In genomic region chr11:50326302-50326966, GRCm38 (mm10) we compare ENCODE assay signal across 8 mouse cellular contexts. TPM values are rescaled to one million over a fixed set of nuclear protein-coding genes. Genes with fewer than 3 reads are reported as not detected.
A peak's percentile ranks its signal among the peaks of the same experiment; 100 is the strongest.
DNase-seq lines count a peak whose midpoint lies in the region; ATAC-seq and TF ChIP-seq lines count a peak whose summit lies in the region.

No protein-coding gene starts in this region.

- H3K27me3 ChIP-seq in testis, adult 2 months (ENCODE audit: control insufficient read depth, insufficient read depth, low read length): no peaks in the 10 kb centered on the region
- no peaks in the 10 kb centered on the region for H3K27me3 ChIP-seq in limb, embryonic 15.5 days

- H3K4me2 ChIP-seq in limb, embryonic 15.5 days: peak overlapping the region; percentile 59

- no peak for ATAC-seq in limb, embryonic 15.5 days (ENCODE audit: insufficient number of reproducible peaks, low FRiP score, low TSS enrichment, low read depth)

- peaks cover 4% of the 10 kb centered on the region; the same call in 1 of the 2 replicates for H3K4me1 ChIP-seq in testis, adult 2 months (ENCODE audit: control insufficient read depth, insufficient read depth, low read length)
- H3K4me1 ChIP-seq in limb, embryonic 15.5 days: peaks cover 10% of the 10 kb centered on the region; the same call in 1 of the 2 replicates

- H3K9me3 ChIP-seq in limb, embryonic 15.5 days: no peaks in the 10 kb centered on the region

- peak overlapping the region; percentile 98 for H3K27ac ChIP-seq in testis, adult 2 months (ENCODE audit: control insufficient read depth, insufficient read depth, low read depth, low read length)
- H3K27ac ChIP-seq in limb, embryonic 15.5 days: peak overlapping the region; percentile 84

- WGBS in limb, embryonic 15.5 days: 3% methylated on average over 7 of the region's 7 CpGs

- no peaks in the 10 kb centered on the region for H3K36me3 ChIP-seq in testis, adult 2 months (ENCODE audit: control insufficient read depth, insufficient read depth, low read length)
- no peaks in the 10 kb centered on the region; the same call in 1 of the 2 replicates for H3K36me3 ChIP-seq in limb, embryonic 15.5 days

- TF ChIP-seq POLR2A in testis, adult 2 months (IDR thresholded peaks at IDR 0.05; ENCODE audit: control insufficient read depth, low read depth, low read length): no peak

- peak overlapping the region; percentile 58 for H3K9ac ChIP-seq in limb, embryonic 15.5 days

- peak; percentile 36 for DNase-seq in embryo, embryonic 10.5 days (ENCODE audit: low spot score)
- DNase-seq in embryo, embryonic 10 days (ENCODE audit: low spot score): no peak
- DNase-seq in testis, postnatal 10 days (ENCODE audit: low spot score): no peak
- DNase-seq in telencephalon, adult 2 months (ENCODE audit: low read depth, low spot score): peak; percentile 32
- no peak for DNase-seq in layer of hippocampus, adult 18-20 months (ENCODE audit: low spot score in 2 of 2)
- DNase-seq in urinary bladder, postnatal 10 days (ENCODE audit: low spot score): no peak

- H3K4me3 ChIP-seq in testis, adult 2 months (ENCODE audit: control insufficient read depth, low read depth, low read length): peak overlapping the region; percentile 98
- peak overlapping the region; percentile 91 for H3K4me3 ChIP-seq in limb, embryonic 15.5 days

- TF ChIP-seq CTCF in testis, adult 2 months (IDR thresholded peaks at IDR 0.05; ENCODE audit: control insufficient read depth, insufficient read depth, insufficient replicate concordance, low read depth, low read length): no peak

RNA-seq across cellular contexts. Expression of gene Canx, which starts 1.0 kb away (rescaled TPM):
- 41.5 and 58.3 TPM in 2 replicates for polyA plus RNA-seq in testis, adult 2 months (2012; rRNA removed)
- 293 and 330 TPM in 2 replicates for polyA plus RNA-seq in limb, embryonic 15.5 days (2015; fragmentation: Nextera tagmentation; extraction: Ambion mirVana)
- total RNA-seq in layer of hippocampus, adult 18-20 months (2021): 100 to 1,000 TPM; 411 to 425 TPM

RNA-seq across cellular contexts. Expression of gene Cby3, which starts 27.8 kb away (rescaled TPM):
- 112 and 129 TPM in 2 replicates for polyA plus RNA-seq in testis, adult 2 months (2012; rRNA removed)
- 0.37 TPM in 1 of 2 replicates, not detected in the other for polyA plus RNA-seq in limb, embryonic 15.5 days (2015; fragmentation: Nextera tagmentation; extraction: Ambion mirVana)
- not detected for total RNA-seq in layer of hippocampus, adult 18-20 months (2021)

RNA-seq across cellular contexts. Expression of gene Maml1, which starts 34.3 kb away (rescaled TPM):
- polyA plus RNA-seq in testis, adult 2 months (2012; rRNA removed): 4.2 TPM in 2 replicates
- 5.4 and 6.1 TPM in 2 replicates for polyA plus RNA-seq in limb, embryonic 15.5 days (2015; fragmentation: Nextera tagmentation; extraction: Ambion mirVana)
- total RNA-seq in layer of hippocampus, adult 18-20 months (2021): 10 to 100 TPM; 11.0 to 11.3 TPM

RNA-seq across cellular contexts. Expression of gene Hnrnph1, which starts 50.4 kb away (rescaled TPM):
- 112 and 154 TPM in 2 replicates for polyA plus RNA-seq in testis, adult 2 months (2012; rRNA removed)
- polyA plus RNA-seq in limb, embryonic 15.5 days (2015; fragmentation: Nextera tagmentation; extraction: Ambion mirVana): 370 and 395 TPM in 2 replicates
- total RNA-seq in layer of hippocampus, adult 18-20 months (2021): 100 to 1,000 TPM; 258 to 268 TPM

Comparison
In these comparisons a context has a peak if more than half of its experiments do, and no peak if none do; other contexts are left out.
1. DNase-seq: peak in embryo, embryonic 10.5 days (single experiment) and telencephalon, adult 2 months (single experiment); none in embryo, embryonic 10 days (single experiment), testis, postnatal 10 days (single experiment), layer of hippocampus, adult 18-20 months (0 of 2) and urinary bladder, postnatal 10 days (single experiment).
2. RNA of gene Cby3, which starts 27.8 kb away (polyA plus RNA-seq): 112 to 129 TPM in testis, adult 2 months; 0.37 TPM in limb, embryonic 15.5 days; every median in the first group is over 10 times any median in the second.